Mouse (Mus musculus) small intestine, adult 2 months (tissue): ENCODE measurements at regions not wholly inside any gene's neighbourhood (a gene's known extent, or its start where the extent isn't known, plus 50 kb on each side); places are given as distances from the start of the nearest gene placed in this dataset.

Experiments used
- H3K27ac ChIP-seq: fragments of 200-500 bp; 2 replicates; pipeline ENCODE4 v1.5.1; 2012; ENCODE audit warnings: low read depth, low read length, control low read depth, inconsistent platforms; ENCODE audit not compliant: insufficient read depth
- H3K27me3 ChIP-seq: fragments of 200-500 bp; 2 replicates; pipeline ENCODE4 v1.6.1; 2012; ENCODE audit warnings: mild to moderate bottlenecking, moderate library complexity, low read length, inconsistent platforms; ENCODE audit not compliant: control insufficient read depth, insufficient read depth
- H3K36me3 ChIP-seq: fragments of 200-500 bp; 2 replicates; pipeline ENCODE4 v1.6.1; 2012; ENCODE audit warnings: mild to moderate bottlenecking, low read length, control low read depth, inconsistent platforms; ENCODE audit not compliant: control insufficient read depth, insufficient read depth
- H3K4me1 ChIP-seq: fragments of 200-500 bp; 2 replicates; pipeline ENCODE4 v1.6.1; 2012; ENCODE audit warnings: low read length, inconsistent platforms, mixed read lengths; ENCODE audit not compliant: control insufficient read depth, insufficient read depth, insufficient read length
- H3K4me3 ChIP-seq: fragments of 200-500 bp; 2 replicates; pipeline ENCODE4 v1.5.1; 2012; ENCODE audit warnings: low read depth, mild to moderate bottlenecking, control low read depth, inconsistent platforms, low read length, moderate library complexity
- CTCF ChIP-seq: fragments of 200-500 bp; IDR thresholded peaks from 2 replicates; pipeline ENCODE4 v1.5.1; 2012; ENCODE audit warnings: low read depth, mild to moderate bottlenecking, control low read depth, inconsistent platforms, low read length, moderate library complexity, mixed read lengths; ENCODE audit not compliant: insufficient replicate concordance, insufficient read length; ENCODE audit errors: extremely low read depth
- POLR2A ChIP-seq: fragments of 200-500 bp; IDR thresholded peaks from 2 replicates; pipeline ENCODE4 v1.6.1; 2012; ENCODE audit warnings: low read depth, mild to moderate bottlenecking, control low read depth, inconsistent platforms, low read length, moderate library complexity
- WGBS: fragments of 180-500 bp; shearing (Covaris S2); methylation state at CpG from one replicate; pipeline ENCODE4 v1.1.7; 2018; 5-methylcytosine and 5-hydroxymethylcytosine counted together

- H3K27me3 ChIP-seq: no peaks in the 10 kb centered on the region
- no peak overlapping the region for H3K4me3 ChIP-seq
- H3K27ac ChIP-seq: no peak overlapping the region
- 92% methylated on average over 4 of the region's 4 CpGs for WGBS
- H3K36me3 ChIP-seq: no peaks in the 10 kb centered on the region
- 0 out of 2 replicates have a peak, but pooled peaks cover 2% of the 10 kb centered on the region for H3K4me1 ChIP-seq
- no peak for TF ChIP-seq CTCF
- TF ChIP-seq POLR2A: no peak
Observed at GRCm38 (mm10) chr12:25362771-25363170, 265.8 kb upstream of the Id2 start.

- no peak overlapping the region for H3K27ac ChIP-seq
- TF ChIP-seq CTCF (no peak), POLR2A (no peak)
- H3K4me3 ChIP-seq: no peak overlapping the region
- 0 out of 2 replicates have a peak, but pooled peaks cover 2% of the 10 kb centered on the region for H3K4me1 ChIP-seq
- H3K36me3 ChIP-seq: no peaks in the 10 kb centered on the region
- H3K27me3 ChIP-seq: no peaks in the 10 kb centered on the region
- WGBS: 62% methylated on average over 2 of the region's 2 CpGs
Observed at GRCm38 (mm10) chr12:25360726-25361125, 263.8 kb upstream of the Id2 start.

- H3K4me3 ChIP-seq: no peak overlapping the region
- TF ChIP-seq CTCF: no peak
- TF ChIP-seq POLR2A: no peak
- no peaks in the 10 kb centered on the region for H3K27me3 ChIP-seq
- 0 out of 2 replicates have a peak, but pooled peaks cover under 1% of the 10 kb centered on the region for H3K4me1 ChIP-seq
- no peak overlapping the region for H3K27ac ChIP-seq
- WGBS: 93% methylated on average over 5 of the region's 5 CpGs
- no peaks in the 10 kb centered on the region for H3K36me3 ChIP-seq
Observed at GRCm38 (mm10) chr12:25359931-25360330, 263.0 kb upstream of the Id2 start.

- 84% methylated on average over 8 of the region's 8 CpGs for WGBS
- TF ChIP-seq CTCF (no peak), POLR2A (no peak)
- Histone ChIP-seq H3K4me1 (no peaks in the 10 kb centered on the region), H3K4me3 (no peak overlapping the region), H3K27ac (no peak overlapping the region), H3K36me3 (no peaks in the 10 kb centered on the region), H3K27me3 (no peaks in the 10 kb centered on the region)
Observed at GRCm38 (mm10) chr12:25358846-25359525, 262.0 kb upstream of the Id2 start.

- Histone ChIP-seq H3K4me1 (no peaks in the 10 kb centered on the region), H3K27me3 (no peaks in the 10 kb centered on the region), H3K4me3 (no peak overlapping the region), H3K27ac (no peak overlapping the region), H3K36me3 (no peaks in the 10 kb centered on the region)
- TF ChIP-seq POLR2A: no peak
- no peak for TF ChIP-seq CTCF
- 75% methylated on average over 2 of the region's 2 CpGs for WGBS
Observed at GRCm38 (mm10) chr12:25356774-25357173, 259.8 kb upstream of the Id2 start.

GRCm38 (mm10) chr12:25355217-25355616 is 258.3 kb upstream of the Id2 start:
- H3K27ac ChIP-seq: no peak overlapping the region
- H3K4me3 ChIP-seq: no peak overlapping the region
- 63% methylated on average over 1 of the region's 1 CpGs for WGBS
- no peaks in the 10 kb centered on the region for H3K36me3 ChIP-seq
- TF ChIP-seq CTCF (no peak), POLR2A (no peak)
- no peaks in the 10 kb centered on the region for H3K4me1 ChIP-seq
- no peaks in the 10 kb centered on the region for H3K27me3 ChIP-seq

GRCm38 (mm10) chr12:25353402-25353896 is 256.5 kb upstream of the Id2 start:
- WGBS: 91% methylated on average over 10 of the region's 10 CpGs

GRCm38 (mm10) chr12:25352160-25352559 is 255.2 kb upstream of the Id2 start:
- H3K27me3 ChIP-seq: no peaks in the 10 kb centered on the region
- no peak overlapping the region for H3K27ac ChIP-seq
- H3K4me3 ChIP-seq: no peak overlapping the region
- H3K4me1 ChIP-seq: no peaks in the 10 kb centered on the region
- no peak for TF ChIP-seq CTCF
- no peak for TF ChIP-seq POLR2A
- H3K36me3 ChIP-seq: no peaks in the 10 kb centered on the region

More at GRCm38 (mm10) chr12:25353402-25353896, 256.5 kb upstream of the Id2 start:
- Histone ChIP-seq H3K36me3 (no peaks in the 10 kb centered on the region), H3K27me3 (no peaks in the 10 kb centered on the region), H3K4me1 (no peaks in the 10 kb centered on the region), H3K27ac (no peak overlapping the region), H3K4me3 (no peak overlapping the region)
- no peak for TF ChIP-seq POLR2A
- no peak for TF ChIP-seq CTCF
